Mouse (Mus musculus): ENCODE data around the gene Cst12. TPM values are rescaled to one million over a fixed set of nuclear protein-coding genes. Genes with fewer than 3 reads are reported as not detected.
"Not testable (repeated sequence)": the region's sequence is repeated elsewhere in the genome, so short reads cannot be mapped to it uniquely, and the experiment has no call there.

Gene Cst12
- total and polyA plus RNA-seq, 2 experiments from 2014 or later: not detected

- DNase-seq (ENCODE audit: low spot score) (no peak), ATAC-seq (ENCODE audit: insufficient read depth, low read depth) (no peak)
- Histone ChIP-seq H3K4me1 (ENCODE audit: control insufficient read depth, insufficient read depth) (no peaks in the 10 kb centered on the region), H3K4me3 (ENCODE audit: low read depth, low read length) (no peak overlapping the region), H3K36me3 (replicated peaks; ENCODE audit: control insufficient read depth, insufficient read depth, low read length) (no peaks in the 10 kb centered on the region), H3K4me2 (ENCODE audit: low read depth, low read length) (no peak overlapping the region), H3K9ac (replicated peaks; ENCODE audit: low read depth, low read length) (no peak overlapping the region), H3K27ac (ENCODE audit: low read depth) (no peak overlapping the region), H3K27me3 (ENCODE audit: control insufficient read depth, insufficient read depth, low read length) (no peaks in the 10 kb centered on the region), H3K9me3 (replicated peaks; ENCODE audit: control insufficient read depth, low read length) (no peaks in the 10 kb centered on the region)
- 55% methylated on average over 1 of the region's 1 CpGs for WGBS
- no peak for TF ChIP-seq CTCF (IDR thresholded peaks at IDR 0.05; ENCODE audit: low read depth)
- no peak for TF ChIP-seq EP300 (IDR thresholded peaks at IDR 0.05; ENCODE audit: low read depth)
These were observed 34.8 kb upstream of the Cst12 start for GRCm38 (mm10) chr2:148754310-148754846.

DNA sequence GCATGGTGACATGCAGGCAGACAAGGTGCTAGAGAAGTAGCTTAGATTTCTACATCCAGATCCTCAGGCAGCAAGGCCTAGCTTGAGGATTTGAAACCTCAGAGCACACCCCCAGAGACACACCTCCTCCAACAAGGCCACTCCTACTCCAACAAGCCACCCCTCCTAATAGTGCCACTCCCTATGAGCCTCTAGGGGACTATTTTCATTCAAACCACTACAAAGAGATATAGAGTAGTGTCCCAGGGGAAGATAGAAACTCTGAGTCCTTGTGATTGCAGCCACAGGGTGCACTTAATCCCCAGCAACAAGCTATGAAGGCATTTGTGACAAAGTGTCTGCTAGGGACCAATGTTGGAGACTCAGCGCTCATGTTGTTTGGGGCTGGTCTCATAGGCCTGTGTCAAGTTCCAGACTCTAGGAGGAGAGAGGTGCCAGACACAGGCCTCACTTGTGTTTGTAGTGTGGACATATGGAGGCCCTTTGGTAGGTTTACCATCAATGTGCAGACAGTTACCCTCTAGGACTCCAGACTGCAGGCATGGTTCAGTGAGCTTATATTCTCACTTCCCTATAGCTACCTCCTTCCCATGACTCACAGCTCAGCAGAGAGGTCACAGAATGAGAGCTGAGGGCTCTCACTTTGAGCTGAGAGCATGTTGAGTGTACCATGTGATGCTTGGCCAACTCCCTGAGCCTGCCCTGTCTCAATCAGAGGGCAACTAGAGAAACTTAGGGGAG lies 25.3 kb upstream of the Cst12 start:
- no peak overlapping the region for H3K4me2 ChIP-seq (ENCODE audit: low read depth, low read length)
- no peaks in the 10 kb centered on the region for H3K9me3 ChIP-seq (replicated peaks; ENCODE audit: control insufficient read depth, low read length)
- H3K27me3 ChIP-seq (ENCODE audit: control insufficient read depth, insufficient read depth, low read length): no peaks in the 10 kb centered on the region
- TF ChIP-seq EP300 (IDR thresholded peaks at IDR 0.05; ENCODE audit: low read depth) (no peak), CTCF (IDR thresholded peaks at IDR 0.05; ENCODE audit: low read depth) (no peak)
- H3K36me3 ChIP-seq (replicated peaks; ENCODE audit: control insufficient read depth, insufficient read depth, low read length): no peaks in the 10 kb centered on the region
- H3K4me1 ChIP-seq (ENCODE audit: control insufficient read depth, insufficient read depth): no peaks in the 10 kb centered on the region
- no peak for ATAC-seq (ENCODE audit: insufficient read depth, low read depth)
- 88% methylated on average over 1 of the region's 1 CpGs for WGBS
- no peak overlapping the region for H3K27ac ChIP-seq (ENCODE audit: low read depth)
- DNase-seq (ENCODE audit: low spot score): no peak
- no peak overlapping the region for H3K9ac ChIP-seq (replicated peaks; ENCODE audit: low read depth, low read length)
- H3K4me3 ChIP-seq (ENCODE audit: low read depth, low read length): no peak overlapping the region

GRCm38 (mm10) chr2:148771397-148771796 lies 17.8 kb upstream of the Cst12 start, which contains the start of gene Cst11:
Cst11 (minus strand) TSS chr2:148771497.
- WGBS: 79% methylated on average over 4 of the region's 4 CpGs
- not testable (repeated sequence) for ATAC-seq (ENCODE audit: insufficient read depth, low read depth); H3K4me1 ChIP-seq (ENCODE audit: control insufficient read depth, insufficient read depth); H3K27ac ChIP-seq (ENCODE audit: low read depth); H3K4me3 ChIP-seq (ENCODE audit: low read depth, low read length); H3K27me3 ChIP-seq (ENCODE audit: control insufficient read depth, insufficient read depth, low read length); DNase-seq (ENCODE audit: low spot score); H3K9ac ChIP-seq (replicated peaks; ENCODE audit: low read depth, low read length); H3K36me3 ChIP-seq (replicated peaks; ENCODE audit: control insufficient read depth, insufficient read depth, low read length); H3K4me2 ChIP-seq (ENCODE audit: low read depth, low read length); H3K9me3 ChIP-seq (replicated peaks; ENCODE audit: control insufficient read depth, low read length)

DNA sequence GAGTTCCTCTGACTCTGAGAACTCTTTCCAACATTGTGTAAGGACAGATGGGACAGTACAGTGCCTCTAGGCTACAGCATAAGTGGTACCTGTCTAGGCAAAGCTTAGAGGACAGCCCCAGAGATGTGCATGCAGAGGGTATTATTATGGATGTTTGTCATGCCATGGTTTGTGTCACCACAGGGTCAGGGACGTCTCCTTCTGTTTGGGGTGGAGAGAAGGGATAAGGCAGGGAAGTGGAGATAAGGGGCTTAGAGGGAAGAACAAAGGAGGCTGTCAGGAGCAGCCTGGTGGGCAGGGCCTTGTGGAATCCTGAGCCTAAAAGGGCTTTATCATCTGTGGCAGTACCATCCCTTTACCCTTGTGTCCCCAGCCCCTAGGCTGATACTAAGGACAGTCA lies 7.5 kb upstream of the Cst12 start, which contains the start of gene 8030411F24Rik:
TSS of gene 8030411F24Rik (plus strand) at position 301 of the 400 bp plus-strand sequence.
- DNase-seq (ENCODE audit: low spot score) (no peak), ATAC-seq (ENCODE audit: insufficient read depth, low read depth) (no peak)
- H3K36me3 ChIP-seq (replicated peaks; ENCODE audit: control insufficient read depth, insufficient read depth, low read length): no peaks in the 10 kb centered on the region

DNA sequence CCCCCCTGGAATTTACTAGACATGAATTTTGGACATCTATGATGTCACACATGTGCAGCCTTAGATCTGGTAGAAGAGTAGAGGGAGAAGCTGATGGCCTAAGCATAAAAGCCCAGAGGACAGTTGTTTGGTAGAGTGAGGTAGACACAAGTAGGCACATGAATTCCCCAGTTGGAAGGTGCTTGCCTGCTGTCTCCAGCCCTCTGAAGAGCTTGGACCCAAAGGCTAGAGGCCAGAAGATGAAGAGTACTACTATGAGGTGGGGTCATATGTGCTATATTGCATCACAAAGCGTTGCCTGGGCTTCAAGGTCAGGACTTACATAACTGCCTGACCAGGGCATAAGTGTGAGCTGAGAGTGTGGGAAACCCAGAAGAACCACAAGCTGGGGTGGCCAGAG lies 9.3 kb downstream of the Cst12 start, which contains the start of gene Cst8:
TSS of gene Cst8 (plus strand) at position 301 of the 400 bp plus-strand sequence.
- Histone ChIP-seq H3K9me3 (replicated peaks; ENCODE audit: control insufficient read depth, low read length) (no peaks in the 10 kb centered on the region), H3K4me3 (ENCODE audit: low read depth, low read length) (no peak within 1 kb of the TSS), H3K9ac (replicated peaks; ENCODE audit: low read depth, low read length) (no peak within 1 kb of the TSS), H3K36me3 (replicated peaks; ENCODE audit: control insufficient read depth, insufficient read depth, low read length) (no peaks in the 10 kb centered on the region), H3K27ac (ENCODE audit: low read depth) (no peak within 1 kb of the TSS), H3K4me2 (ENCODE audit: low read depth, low read length) (no peak within 1 kb of the TSS), H3K27me3 (ENCODE audit: control insufficient read depth, insufficient read depth, low read length) (no peaks in the 10 kb centered on the region), H3K4me1 (ENCODE audit: control insufficient read depth, insufficient read depth) (peaks cover 9% of the 10 kb centered on the region; the same call in 1 of the 2 replicates)
- ATAC-seq (ENCODE audit: insufficient read depth, low read depth) (no peak), DNase-seq (ENCODE audit: low spot score) (no peak)
- TF ChIP-seq EP300 (IDR thresholded peaks at IDR 0.05; ENCODE audit: low read depth): no peak
- no peak for TF ChIP-seq CTCF (IDR thresholded peaks at IDR 0.05; ENCODE audit: low read depth)
- WGBS: 96% methylated on average over 1 of the region's 1 CpGs

More for the DNA sequence above, 7.5 kb upstream of the Cst12 start, which contains the start of gene 8030411F24Rik:
- Histone ChIP-seq H3K9me3 (replicated peaks; ENCODE audit: control insufficient read depth, low read length) (no peaks in the 10 kb centered on the region), H3K27me3 (ENCODE audit: control insufficient read depth, insufficient read depth, low read length) (no peaks in the 10 kb centered on the region), H3K4me2 (ENCODE audit: low read depth, low read length) (no peak within 1 kb of the TSS), H3K9ac (replicated peaks; ENCODE audit: low read depth, low read length) (no peak within 1 kb of the TSS), H3K4me3 (ENCODE audit: low read depth, low read length) (no peak within 1 kb of the TSS), H3K27ac (ENCODE audit: low read depth) (no peak within 1 kb of the TSS), H3K4me1 (ENCODE audit: control insufficient read depth, insufficient read depth) (no peaks in the 10 kb centered on the region)
- TF ChIP-seq CTCF (IDR thresholded peaks at IDR 0.05; ENCODE audit: low read depth) (no peak), EP300 (IDR thresholded peaks at IDR 0.05; ENCODE audit: low read depth) (no peak)
- 8% methylated on average over 1 of the region's 1 CpGs for WGBS

Measured in heart, postnatal 0 days (tissue).